14 mouse cellular contexts compared by ENCODE assay signal in genomic region chr15:27674041-27674440, GRCm38 (mm10).
"Had no signal": no experiment of that assay in that cellular context is flagged by ENCODE, and none has a peak within 500 bp of the region (broad histone marks: within the 10 kb centered on the region; RNA-seq: fewer than 3 reads in every experiment).

No protein-coding gene starts in this region.

- H3K4me2 ChIP-seq: limb, embryonic 15.5 days; liver, embryonic 12.5 days; midbrain, embryonic 15.5 days; neural tube, embryonic 13.5 days had no signal

- H3K27me3 ChIP-seq: limb, embryonic 15.5 days; midbrain, embryonic 15.5 days; neural tube, embryonic 13.5 days had no signal

- H3K36me3 ChIP-seq: limb, embryonic 15.5 days; liver, embryonic 12.5 days; midbrain, embryonic 10.5 days; midbrain, embryonic 15.5 days; neural tube, embryonic 13.5 days had no signal

- H3K4me1 ChIP-seq: limb, embryonic 15.5 days had no signal

- H3K9ac ChIP-seq: limb, embryonic 15.5 days; liver, embryonic 12.5 days; midbrain, embryonic 15.5 days; neural tube, embryonic 13.5 days had no signal

- H3K4me3 ChIP-seq: limb, embryonic 15.5 days; liver, embryonic 12.5 days; midbrain, embryonic 10.5 days; midbrain, embryonic 15.5 days; neural tube, embryonic 13.5 days had no signal

- H3K27ac ChIP-seq: kidney, postnatal 0 days; limb, embryonic 15.5 days; liver, embryonic 12.5 days; midbrain, embryonic 10.5 days; midbrain, embryonic 15.5 days; neural tube, embryonic 13.5 days had no signal

- H3K9me3 ChIP-seq: limb, embryonic 15.5 days; liver, embryonic 12.5 days; midbrain, embryonic 10.5 days; midbrain, embryonic 15.5 days; neural tube, embryonic 13.5 days had no signal

- DNase-seq: kidney, adult 9 months; kidney, postnatal 36 days; layer of hippocampus, adult 9-11 months; layer of hippocampus, postnatal 36 days; right cerebral cortex, postnatal 14 days; thymus, adult 18-20 months; thymus, postnatal 25 days had no signal

- ATAC-seq: intestine, embryonic 16.5 days; liver, embryonic 12.5 days; midbrain, embryonic 15.5 days had no signal
